Mouse (Mus musculus): ENCODE data around the gene Chil1.

Gene Chil1

GRCm38 (mm10) chr1:134182025-134182424 is at the start of gene Chil1:
Gene Chil1 (plus strand): TSS chr1:134182176.
- no peak for TF ChIP-seq NANOG (IDR thresholded peaks at IDR 0.05; ENCODE audit: borderline replicate concordance, low read length)
- TF ChIP-seq POU5F1 (IDR thresholded peaks at IDR 0.05; ENCODE audit: borderline replicate concordance, low read length) = no peak
- no peak for TF ChIP-seq CTCF (conservative IDR thresholded peaks at IDR 0.05; ENCODE audit: low read length)
- H3K4me1 ChIP-seq (replicated peaks; ENCODE audit: low read depth, low read length) = peaks cover 47% of the 10 kb centered on the region
- no peaks in the 10 kb centered on the region for H3K36me3 ChIP-seq (ENCODE audit: insufficient read depth, low read length)
- no peaks in the 10 kb centered on the region for H3K9me3 ChIP-seq (ENCODE audit: low read length)
- peaks cover 4% of the 10 kb centered on the region; the same call in 1 of the 2 replicates for H3K27me3 ChIP-seq (ENCODE audit: insufficient read depth, low read length)
- H3K4me3 ChIP-seq (replicated peaks; ENCODE audit: low read length) = 0 out of 2 replicates have a peak within 1 kb of the TSS, but pooled peaks have one; percentile 1

GRCm38 (mm10) chr1:134133316-134133715 is 48.7 kb upstream of the Chil1 start:
- TF ChIP-seq POU5F1 (IDR thresholded peaks at IDR 0.05; ENCODE audit: borderline replicate concordance, low read length) (no peak), CTCF (conservative IDR thresholded peaks at IDR 0.05; ENCODE audit: low read length) (no peak), NANOG (IDR thresholded peaks at IDR 0.05; ENCODE audit: borderline replicate concordance, low read length) (no peak)
- H3K4me1 ChIP-seq (replicated peaks; ENCODE audit: low read depth, low read length) = no peaks in the 10 kb centered on the region
- H3K36me3 ChIP-seq (ENCODE audit: insufficient read depth, low read length) = no peaks in the 10 kb centered on the region
- H3K9me3 ChIP-seq (ENCODE audit: low read length) = no peaks in the 10 kb centered on the region
- peaks cover 4% of the 10 kb centered on the region; the same call in 1 of the 2 replicates for H3K27me3 ChIP-seq (ENCODE audit: insufficient read depth, low read length)
- H3K4me3 ChIP-seq (replicated peaks; ENCODE audit: low read length) = no peak overlapping the region

GRCm38 (mm10) chr1:134136351-134136750 is 45.6 kb upstream of the Chil1 start:
- no peak overlapping the region for H3K4me3 ChIP-seq (replicated peaks; ENCODE audit: low read length)
- peaks cover 8% of the 10 kb centered on the region for H3K27me3 ChIP-seq (ENCODE audit: insufficient read depth, low read length)
- TF ChIP-seq POU5F1 (IDR thresholded peaks at IDR 0.05; ENCODE audit: borderline replicate concordance, low read length) = no peak
- TF ChIP-seq CTCF (conservative IDR thresholded peaks at IDR 0.05; ENCODE audit: low read length) = no peak
- TF ChIP-seq NANOG (IDR thresholded peaks at IDR 0.05; ENCODE audit: borderline replicate concordance, low read length) = no peak
- no peaks in the 10 kb centered on the region for H3K4me1 ChIP-seq (replicated peaks; ENCODE audit: low read depth, low read length)
- H3K9me3 ChIP-seq (ENCODE audit: low read length) = no peaks in the 10 kb centered on the region
- no peaks in the 10 kb centered on the region for H3K36me3 ChIP-seq (ENCODE audit: insufficient read depth, low read length)

GRCm38 (mm10) chr1:134138424-134138823 is 43.6 kb upstream of the Chil1 start:
- peaks cover 16% of the 10 kb centered on the region for H3K27me3 ChIP-seq (ENCODE audit: insufficient read depth, low read length)
- peaks cover 15% of the 10 kb centered on the region for H3K4me1 ChIP-seq (replicated peaks; ENCODE audit: low read depth, low read length)
- TF ChIP-seq POU5F1 (IDR thresholded peaks at IDR 0.05; ENCODE audit: borderline replicate concordance, low read length) = no peak
- TF ChIP-seq NANOG (IDR thresholded peaks at IDR 0.05; ENCODE audit: borderline replicate concordance, low read length) = no peak
- TF ChIP-seq CTCF (conservative IDR thresholded peaks at IDR 0.05; ENCODE audit: low read length) = no peak
- no peak overlapping the region for H3K4me3 ChIP-seq (replicated peaks; ENCODE audit: low read length)
- H3K36me3 ChIP-seq (ENCODE audit: insufficient read depth, low read length) = no peaks in the 10 kb centered on the region
- no peaks in the 10 kb centered on the region for H3K9me3 ChIP-seq (ENCODE audit: low read length)

GRCm38 (mm10) chr1:134142363-134142794 is 39.6 kb upstream of the Chil1 start:
- Histone ChIP-seq H3K9me3 (ENCODE audit: low read length) (no peaks in the 10 kb centered on the region), H3K27me3 (ENCODE audit: insufficient read depth, low read length) (peaks cover 17% of the 10 kb centered on the region), H3K4me1 (replicated peaks; ENCODE audit: low read depth, low read length) (peaks cover 27% of the 10 kb centered on the region), H3K4me3 (replicated peaks; ENCODE audit: low read length) (no peak overlapping the region), H3K36me3 (ENCODE audit: insufficient read depth, low read length) (no peaks in the 10 kb centered on the region)
- TF ChIP-seq NANOG (IDR thresholded peaks at IDR 0.05; ENCODE audit: borderline replicate concordance, low read length) = no peak
- no peak for TF ChIP-seq POU5F1 (IDR thresholded peaks at IDR 0.05; ENCODE audit: borderline replicate concordance, low read length)
- no peak for TF ChIP-seq CTCF (conservative IDR thresholded peaks at IDR 0.05; ENCODE audit: low read length)

GRCm38 (mm10) chr1:134146066-134146465 is 35.9 kb upstream of the Chil1 start:
- no peak for TF ChIP-seq POU5F1 (IDR thresholded peaks at IDR 0.05; ENCODE audit: borderline replicate concordance, low read length)
- no peak for TF ChIP-seq CTCF (conservative IDR thresholded peaks at IDR 0.05; ENCODE audit: low read length)
- TF ChIP-seq NANOG (IDR thresholded peaks at IDR 0.05; ENCODE audit: borderline replicate concordance, low read length) = no peak
- H3K27me3 ChIP-seq (ENCODE audit: insufficient read depth, low read length) = peaks cover 18% of the 10 kb centered on the region

GRCm38 (mm10) chr1:134150076-134150475 is 31.9 kb upstream of the Chil1 start:
- Histone ChIP-seq H3K4me1 (replicated peaks; ENCODE audit: low read depth, low read length) (peaks cover 21% of the 10 kb centered on the region), H3K9me3 (ENCODE audit: low read length) (0 out of 2 replicates have a peak, but pooled peaks cover 2% of the 10 kb centered on the region), H3K36me3 (ENCODE audit: insufficient read depth, low read length) (no peaks in the 10 kb centered on the region), H3K4me3 (replicated peaks; ENCODE audit: low read length) (no peak overlapping the region), H3K27me3 (ENCODE audit: insufficient read depth, low read length) (0 out of 2 replicates have a peak, but pooled peaks cover 12% of the 10 kb centered on the region)
- TF ChIP-seq NANOG (IDR thresholded peaks at IDR 0.05; ENCODE audit: borderline replicate concordance, low read length) (no peak), CTCF (conservative IDR thresholded peaks at IDR 0.05; ENCODE audit: low read length) (no peak), POU5F1 (IDR thresholded peaks at IDR 0.05; ENCODE audit: borderline replicate concordance, low read length) (no peak)

More at GRCm38 (mm10) chr1:134146066-134146465, 35.9 kb upstream of the Chil1 start:
- Histone ChIP-seq H3K4me3 (replicated peaks; ENCODE audit: low read length) (no peak overlapping the region), H3K9me3 (ENCODE audit: low read length) (no peaks in the 10 kb centered on the region), H3K4me1 (replicated peaks; ENCODE audit: low read depth, low read length) (peaks cover 31% of the 10 kb centered on the region), H3K36me3 (ENCODE audit: insufficient read depth, low read length) (no peaks in the 10 kb centered on the region)

- TF ChIP-seq CTCF (conservative IDR thresholded peaks at IDR 0.05; ENCODE audit: low read length) (no peak), POU5F1 (IDR thresholded peaks at IDR 0.05; ENCODE audit: borderline replicate concordance, low read length) (no peak), NANOG (IDR thresholded peaks at IDR 0.05; ENCODE audit: borderline replicate concordance, low read length) (no peak)
- no peaks in the 10 kb centered on the region for H3K36me3 ChIP-seq (ENCODE audit: insufficient read depth, low read length)
- no peak overlapping the region for H3K4me3 ChIP-seq (replicated peaks; ENCODE audit: low read length)
- peaks cover 17% of the 10 kb centered on the region for H3K4me1 ChIP-seq (replicated peaks; ENCODE audit: low read depth, low read length)
- H3K27me3 ChIP-seq (ENCODE audit: insufficient read depth, low read length) = 0 out of 2 replicates have a peak, but pooled peaks cover 9% of the 10 kb centered on the region
- H3K9me3 ChIP-seq (ENCODE audit: low read length) = 0 out of 2 replicates have a peak, but pooled peaks cover 3% of the 10 kb centered on the region
Observed at GRCm38 (mm10) chr1:134150745-134151144, 31.2 kb upstream of the Chil1 start.

All from E14TG2a.4 (cell line).